Mouse (Mus musculus): Measurements from ENCODE around the gene Dnase1l3.

Dnase1l3 gene

DNA sequence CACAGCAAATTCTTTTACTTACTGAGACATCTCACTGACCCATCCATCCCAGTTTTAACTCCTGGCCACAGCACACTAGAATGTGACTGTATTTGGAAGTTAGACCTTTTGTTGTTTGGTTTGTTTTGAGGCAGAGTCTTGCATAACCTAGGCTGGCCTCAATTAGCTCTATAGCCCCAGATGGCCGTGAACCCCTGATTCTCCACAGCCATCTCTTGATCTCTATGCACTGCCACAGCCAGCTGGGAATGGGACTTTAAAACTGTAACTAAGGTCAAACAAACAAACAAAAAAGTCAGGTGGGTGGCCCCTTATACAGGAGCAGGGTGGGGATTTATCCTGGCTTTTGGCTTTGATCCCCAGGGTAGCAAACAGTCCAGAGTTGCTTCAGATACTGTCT is 19.7 kb downstream of the Dnase1l3 start:
- no peak for DNase-seq

DNA sequence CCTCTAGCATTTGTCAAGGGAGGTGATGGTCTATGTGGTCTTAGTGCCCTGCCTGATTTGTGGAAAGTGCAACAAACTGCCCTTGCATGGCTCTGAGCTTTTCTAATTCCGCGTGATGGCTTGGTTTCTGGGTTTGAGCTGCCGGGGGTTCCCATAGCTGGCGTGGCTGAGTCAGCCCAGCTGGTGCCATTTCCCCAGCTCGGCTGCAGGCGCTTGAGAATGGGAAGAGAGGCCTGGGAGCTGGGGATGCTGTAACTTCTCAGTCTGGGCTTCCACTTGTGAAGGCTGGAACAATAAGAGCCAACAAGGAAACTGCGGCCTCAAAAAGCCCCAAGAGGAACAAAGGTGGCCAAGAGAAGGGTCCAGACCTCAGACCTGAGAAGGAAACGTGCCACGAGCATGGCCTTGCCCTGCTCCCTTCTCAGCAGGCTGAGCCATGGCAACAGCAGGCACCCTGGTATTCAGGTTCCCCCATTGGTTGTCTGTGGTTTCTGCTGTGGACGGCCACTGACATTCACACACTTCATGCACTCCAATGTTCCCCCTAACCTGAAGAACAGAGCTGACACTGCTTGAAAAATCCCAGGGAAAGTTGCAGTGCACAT is 22.4 kb downstream of the Dnase1l3 start:
- DNase-seq, result no peak

DNA sequence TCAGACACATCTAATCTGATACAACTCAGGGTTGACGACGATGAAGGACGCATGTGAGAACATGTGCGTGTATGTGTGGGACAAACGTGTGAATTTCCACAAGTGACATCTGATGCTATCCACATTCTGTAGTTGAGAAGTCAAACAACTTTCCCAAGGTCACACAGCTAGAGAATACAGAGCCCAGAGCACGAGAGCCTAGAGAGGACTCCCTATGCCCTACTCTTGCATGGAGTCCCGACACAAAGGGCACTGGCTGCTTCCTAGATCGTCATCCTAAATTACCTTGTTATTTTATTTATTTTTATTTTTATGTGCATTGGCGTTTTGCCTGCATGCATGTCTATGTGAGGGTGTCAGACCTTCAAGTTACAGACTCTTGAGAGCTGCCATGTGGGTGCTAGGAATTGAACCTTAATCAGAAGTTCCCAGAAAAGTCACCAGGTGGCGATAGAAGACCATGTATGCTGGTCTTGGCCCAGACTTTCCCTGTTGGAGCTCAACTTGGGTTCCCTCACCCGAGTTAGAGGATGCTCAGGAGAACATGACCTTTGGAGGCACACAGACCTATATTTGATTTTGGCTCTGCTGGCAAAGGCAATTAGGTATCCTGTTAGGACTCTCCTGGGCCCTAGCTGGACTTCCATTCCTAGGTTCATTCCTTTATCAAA is 30.0 kb downstream of the Dnase1l3 start:
- peak; percentile 21 to 37 for DNase-seq

DNA sequence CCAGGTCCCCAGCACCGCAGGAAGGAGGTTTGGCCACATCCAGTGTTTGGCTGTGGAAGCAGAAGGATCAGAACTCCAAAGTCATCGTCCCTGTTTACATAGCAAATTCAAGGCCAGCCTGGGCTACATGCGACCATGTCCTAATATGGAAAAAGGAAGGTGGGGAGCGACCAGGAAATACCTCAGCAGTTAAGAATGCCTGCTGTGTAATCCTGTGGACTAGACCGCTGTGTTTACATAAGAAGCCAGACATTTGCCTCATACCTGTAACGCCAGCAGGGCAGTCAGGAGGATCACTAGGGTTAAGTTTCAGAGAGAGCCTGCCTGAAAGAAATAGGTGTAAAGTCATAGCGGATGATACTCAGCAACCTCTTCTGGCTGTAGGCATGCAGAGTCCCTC is 31.2 kb downstream of the Dnase1l3 start:
- DNase-seq, result no peak

GRCm38 (mm10) chr14:7962626-7963025 is 31.7 kb downstream of the Dnase1l3 start:
- DNase-seq, result no peak

- no peak for DNase-seq
These were observed 32.7 kb downstream of the Dnase1l3 start for GRCm38 (mm10) chr14:7961714-7962113.

GRCm38 (mm10) chr14:7960616-7961015 is 33.8 kb downstream of the Dnase1l3 start:
- no peak for DNase-seq

- no peak for DNase-seq
These were observed 37.3 kb downstream of the Dnase1l3 start, which contains the start of gene Gm45521 for GRCm38 (mm10) chr14:7957049-7957448. Gene Gm45521 (plus strand): TSS chr14:7957288.

GRCm38 (mm10) chr14:7956427-7956826 is 37.9 kb downstream of the Dnase1l3 start:
- DNase-seq, result no peak

GRCm38 (mm10) chr14:7954071-7954471 is 40.3 kb downstream of the Dnase1l3 start:
- DNase-seq, result no peak

DNA sequence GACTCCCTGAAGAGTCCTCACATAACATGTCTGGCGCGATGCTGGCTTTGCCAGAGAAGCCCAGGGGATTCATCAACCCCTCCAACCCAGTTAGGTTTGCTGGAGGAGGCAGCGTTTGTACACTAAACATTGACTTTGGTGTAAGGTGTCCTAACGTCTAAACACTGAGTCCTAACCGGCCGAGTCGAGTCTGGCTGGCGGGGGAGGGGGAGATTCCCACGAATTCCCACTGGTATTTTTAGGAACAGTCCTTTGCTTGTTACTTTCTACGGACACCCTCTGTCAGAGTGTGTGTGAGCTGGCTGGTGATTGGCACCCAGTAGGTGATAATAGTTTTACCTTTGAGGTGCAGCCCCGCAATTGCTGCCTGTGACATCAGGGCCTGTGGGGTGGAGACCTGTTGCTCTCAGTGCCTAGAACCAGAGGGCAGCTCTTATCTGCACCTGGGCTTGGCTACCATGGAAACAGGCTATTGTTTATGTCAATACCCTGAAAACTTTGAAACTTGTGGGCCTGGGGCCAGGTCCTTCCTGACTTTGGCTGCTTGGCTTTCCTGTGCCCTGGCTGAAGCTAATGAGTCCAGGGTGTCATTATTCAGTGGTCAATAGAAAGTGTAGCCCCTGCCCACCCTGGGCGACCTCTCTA is 41.6 kb downstream of the Dnase1l3 start:
- DNase-seq, result no peak

DNA sequence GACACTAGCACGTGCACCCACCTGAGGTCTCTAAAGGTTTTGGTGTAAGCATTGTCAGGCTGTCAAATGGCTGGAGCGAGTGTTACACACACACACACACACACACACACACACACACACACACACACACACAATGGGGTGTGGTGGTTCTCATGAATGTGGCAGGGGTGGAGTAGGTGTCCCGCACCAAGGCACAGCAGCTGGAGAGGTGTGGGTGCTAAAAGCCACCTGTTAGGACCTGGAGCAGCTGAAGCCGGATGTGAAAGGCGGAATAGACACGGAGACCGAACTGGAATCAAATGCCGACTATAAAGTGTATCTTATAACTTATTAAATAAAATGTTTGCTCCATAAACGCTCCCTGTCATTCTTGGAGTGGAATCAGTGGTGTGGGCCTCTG is 43.1 kb downstream of the Dnase1l3 start:
- no peak for DNase-seq

GRCm38 (mm10) chr14:7945261-7945660 is 49.1 kb downstream of the Dnase1l3 start:
- no peak for DNase-seq

DNA sequence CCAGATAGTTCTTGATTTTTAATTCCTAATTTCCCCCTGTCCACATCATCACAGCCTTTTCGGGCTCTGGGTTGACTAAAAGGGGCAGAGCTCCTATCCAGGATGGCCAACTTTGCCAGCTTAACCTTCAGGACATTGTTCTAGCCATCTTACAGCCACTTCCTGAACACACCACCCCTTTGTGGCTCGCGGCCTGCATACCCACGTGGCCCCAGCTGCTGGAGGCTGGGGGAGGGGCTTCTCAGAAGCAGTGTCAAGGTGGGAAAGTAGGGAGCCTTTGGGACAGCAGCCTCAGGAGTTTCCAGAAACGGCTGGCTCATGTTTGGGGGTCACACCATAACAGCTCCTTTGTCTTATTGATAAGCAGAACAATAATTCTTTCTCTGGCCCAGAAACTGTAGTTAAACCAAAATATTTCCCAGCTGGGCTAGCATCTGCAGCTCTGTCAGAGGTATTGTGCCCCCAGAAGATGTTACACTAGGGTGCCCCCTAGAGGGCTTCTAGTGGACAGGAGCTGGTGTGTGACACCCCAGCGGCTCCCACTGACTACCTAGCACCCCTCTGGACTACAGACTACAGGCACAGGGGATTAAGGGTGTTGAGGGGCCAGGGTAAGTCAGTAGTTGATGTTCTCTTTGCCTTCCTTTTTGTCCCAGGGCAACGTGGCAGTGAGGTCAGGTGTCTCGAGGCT is 49.9 kb downstream of the Dnase1l3 start:
- DNase-seq, result peak; percentile 39 to 53

GRCm38 (mm10) chr14:7943801-7944135 is 50.6 kb downstream of the Dnase1l3 start:
- DNase-seq, result no peak

GRCm38 (mm10) chr14:7943101-7943800 is 51.1 kb downstream of the Dnase1l3 start:
- no peak for DNase-seq

DNA sequence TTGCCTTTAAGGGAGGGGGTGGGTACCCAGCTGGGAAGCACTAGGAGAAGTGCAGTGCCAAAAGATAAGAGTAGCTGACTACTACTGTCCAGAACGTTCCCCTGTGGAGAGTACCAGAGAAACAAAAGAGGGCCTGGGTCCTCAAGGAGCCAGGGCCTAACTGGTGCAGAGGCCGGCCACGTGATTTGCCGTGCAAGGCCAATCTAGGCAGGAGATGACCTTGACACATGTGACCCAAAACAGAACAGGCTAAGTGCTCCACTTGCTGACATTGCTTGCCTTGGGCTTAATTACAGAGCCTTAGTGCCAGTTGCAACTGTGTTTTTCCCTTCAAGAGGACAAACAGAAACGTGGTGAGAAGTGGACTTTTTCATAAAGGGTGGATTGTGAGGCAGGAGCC is 53.0 kb downstream of the Dnase1l3 start:
- no peak for DNase-seq

- no peak for DNase-seq
These were observed 55.3 kb downstream of the Dnase1l3 start for GRCm38 (mm10) chr14:7938809-7939784.

GRCm38 (mm10) chr14:7937052-7937630 is 57.2 kb downstream of the Dnase1l3 start:
- peak; percentile 31 to 53 for DNase-seq

DNA sequence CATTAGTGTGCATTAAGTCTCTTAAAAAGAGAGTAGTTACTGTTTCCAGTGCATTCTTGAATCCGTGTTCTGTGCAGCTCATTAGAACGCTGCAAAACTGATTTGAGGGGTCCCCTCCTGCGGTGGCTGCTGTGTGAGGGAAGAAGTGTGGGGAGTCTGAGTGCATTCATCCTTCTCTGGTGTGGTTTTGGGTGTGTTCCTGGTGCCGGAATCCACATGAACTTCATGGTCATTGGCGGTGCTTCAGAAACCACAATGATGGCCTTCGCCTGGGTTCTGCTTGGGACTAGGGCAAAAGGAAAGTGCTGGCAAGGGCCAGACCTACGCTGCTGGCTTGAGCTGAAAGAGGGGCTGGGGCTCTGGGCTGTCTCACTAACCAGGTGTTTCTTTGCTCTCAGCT is 60.2 kb downstream of the Dnase1l3 start:
- DNase-seq, result no peak

DNA sequence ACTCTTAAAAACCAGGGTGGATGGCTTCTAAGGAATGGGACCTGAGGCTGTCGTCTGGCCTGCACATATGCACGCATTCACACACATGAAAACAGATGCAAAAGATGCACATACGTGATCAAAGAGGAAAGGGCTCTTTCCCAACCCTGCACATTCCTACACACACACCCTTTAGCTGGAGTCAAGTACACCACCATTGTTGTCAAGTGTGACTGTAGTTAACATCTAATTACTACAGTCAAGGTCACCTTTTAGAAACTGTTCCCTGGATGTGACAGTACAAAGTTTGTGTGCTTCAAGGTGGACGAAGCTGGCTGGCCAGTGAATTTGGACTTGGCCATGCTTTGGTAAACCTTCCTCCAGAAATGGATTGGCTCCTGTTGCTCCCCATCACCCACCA is 62.2 kb downstream of the Dnase1l3 start:
- no peak for DNase-seq

Data from thymus, postnatal 36 days (tissue).